Mouse (Mus musculus): ENCODE measurements around the gene Kcnc1.

- TF ChIP-seq CTCF (IDR thresholded peaks at IDR 0.05; ENCODE audit: low read depth) (no peak), EP300 (IDR thresholded peaks at IDR 0.05; ENCODE audit: low read depth) (no peak)
Observed at GRCm38 (mm10) chr7:46484223-46484622, 87.9 kb downstream of the Kcnc1 start.
